Mouse (Mus musculus) testis, adult 2 months (tissue): ENCODE data around the gene Cnot1.

Source experiments
- CTCF ChIP-seq: fragments of 200-500 bp; IDR thresholded peaks from 2 replicates; pipeline ENCODE4 v1.5.1; 2012; ENCODE audit warnings: low read depth, mild to moderate bottlenecking, inconsistent platforms, low read length, moderate library complexity; ENCODE audit not compliant: control insufficient read depth, insufficient read depth, insufficient replicate concordance
- POLR2A ChIP-seq: fragments of 200-500 bp; IDR thresholded peaks from 2 replicates; pipeline ENCODE4 v1.6.1; 2012; ENCODE audit warnings: low read depth, mild to moderate bottlenecking, inconsistent platforms, low read length, moderate library complexity; ENCODE audit not compliant: control insufficient read depth

DNA sequence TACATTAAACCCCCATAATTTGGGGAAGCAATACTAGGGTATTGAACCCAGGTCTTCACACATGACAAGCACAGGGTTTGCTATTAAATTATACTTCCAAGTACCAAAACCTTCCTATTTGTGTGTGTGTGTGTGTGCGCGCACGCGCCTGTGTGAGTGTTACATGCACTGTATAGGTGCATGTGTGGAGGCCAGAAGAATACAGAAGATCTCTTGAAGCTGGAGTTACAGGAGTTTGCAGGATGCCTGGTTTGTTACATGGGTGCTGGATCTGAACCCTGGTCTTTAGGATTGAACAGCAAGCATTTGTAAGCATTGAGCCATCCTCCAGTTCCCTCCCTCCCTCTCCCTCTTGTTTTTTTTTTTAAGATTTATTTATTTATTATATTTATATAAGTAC lies 32.0 kb upstream of the Cnot1 start:
- TF ChIP-seq CTCF (no peak), POLR2A (no peak)
